Mouse (Mus musculus): ENCODE data around the gene Ms4a6b.

DNA sequence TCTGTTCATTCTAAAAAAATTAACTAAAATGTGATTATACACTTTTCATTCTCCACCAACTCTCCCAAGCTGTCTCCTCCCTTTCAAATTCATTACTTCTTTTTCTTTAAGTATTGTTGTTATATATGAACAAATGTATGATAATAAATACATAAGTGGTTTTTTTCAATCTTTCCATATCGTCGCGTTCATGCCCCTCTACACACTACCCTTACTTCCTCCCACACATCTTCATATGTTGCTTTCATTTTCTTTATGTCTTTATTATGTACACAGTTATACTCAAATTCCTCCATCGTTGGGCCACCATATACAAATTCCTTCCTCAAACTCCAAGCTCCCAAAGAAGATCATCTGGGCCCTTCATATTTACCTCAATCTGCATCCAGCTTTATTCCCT, 15.0 kb upstream of the Ms4a6b start:
- TF ChIP-seq CTCF (conservative IDR thresholded peaks at IDR 0.05; ENCODE audit: insufficient read depth, insufficient read length, low read depth, low read length) (no peak), POLR2A (IDR thresholded peaks at IDR 0.05; ENCODE audit: low read depth, low read length) (no peak)

Data from kidney, adult 2 months (tissue).